Mouse (Mus musculus) limb, embryonic 11.5 days (tissue): ENCODE measurements at regions not wholly inside any gene's neighbourhood (a gene's known extent, or its start where the extent isn't known, plus 50 kb on each side); places are given as distances from the start of the nearest gene placed in this dataset.
A peak's percentile ranks its signal among the peaks of the same experiment; 100 is the strongest.

Source experiments
- ATAC-seq: fragments of 200-750 bp; cut with Nextera tagmentation; 2 replicates; pipeline ENCODE4 v1.8.0; 2017; ENCODE audit warnings: low read depth; ENCODE audit not compliant: insufficient number of reproducible peaks, low FRiP score, low TSS enrichment
- DNase-seq: peaks from one replicate; pipeline ENCODE4 v3.0.0-alpha.2; 2015; ENCODE audit warnings: low spot score
- H3K27ac ChIP-seq: fragments of 300-500 bp; sonication (generic); replicated peaks from 2 replicates; pipeline ENCODE4 v1.5.1; 2014; ENCODE audit warnings: low read depth, mild to moderate bottlenecking, low read length
- H3K27me3 ChIP-seq: fragments of 300-500 bp; sonication (generic); 2 replicates; pipeline ENCODE4 v1.6.1; 2014; ENCODE audit warnings: mild to moderate bottlenecking, low read length, mixed read lengths; ENCODE audit not compliant: control insufficient read depth, insufficient read depth
- H3K36me3 ChIP-seq: fragments of 300-500 bp; sonication (generic); 2 replicates; pipeline ENCODE4 v1.6.1; 2014; ENCODE audit warnings: mild to moderate bottlenecking, low read length, moderate library complexity, mixed read lengths; ENCODE audit not compliant: control insufficient read depth, insufficient read depth
- H3K4me1 ChIP-seq: fragments of 300-500 bp; sonication (generic); 2 replicates; pipeline ENCODE4 v1.6.1; 2014; ENCODE audit warnings: low read length, mixed read lengths; ENCODE audit not compliant: control insufficient read depth, insufficient read depth
- H3K4me2 ChIP-seq: fragments of 300-500 bp; sonication (generic); 2 replicates; pipeline ENCODE4 v1.6.1; 2014; ENCODE audit warnings: low read depth, mild to moderate bottlenecking, moderate library complexity; ENCODE audit not compliant: severe bottlenecking
- H3K4me3 ChIP-seq: fragments of 300-500 bp; sonication (generic); 2 replicates; pipeline ENCODE4 v1.5.1; 2014; ENCODE audit warnings: low read depth, low read length
- H3K9ac ChIP-seq: fragments of 300-500 bp; sonication (generic); 2 replicates; pipeline ENCODE4 v1.6.1; 2014; ENCODE audit warnings: mild to moderate bottlenecking, low read length
- H3K9me3 ChIP-seq: fragments of 300-500 bp; sonication (generic); 2 replicates; pipeline ENCODE4 v1.6.1; 2016; ENCODE audit warnings: low read length; ENCODE audit not compliant: control insufficient read depth
- WGBS: fragments of 180-500 bp; shearing (Covaris S2); extraction: QIAGEN DNeasy Blood & Tissue Kit; methylation state at CpG from one replicate; pipeline ENCODE4 v1.1.7; 2014; 5-methylcytosine and 5-hydroxymethylcytosine counted together

DNA sequence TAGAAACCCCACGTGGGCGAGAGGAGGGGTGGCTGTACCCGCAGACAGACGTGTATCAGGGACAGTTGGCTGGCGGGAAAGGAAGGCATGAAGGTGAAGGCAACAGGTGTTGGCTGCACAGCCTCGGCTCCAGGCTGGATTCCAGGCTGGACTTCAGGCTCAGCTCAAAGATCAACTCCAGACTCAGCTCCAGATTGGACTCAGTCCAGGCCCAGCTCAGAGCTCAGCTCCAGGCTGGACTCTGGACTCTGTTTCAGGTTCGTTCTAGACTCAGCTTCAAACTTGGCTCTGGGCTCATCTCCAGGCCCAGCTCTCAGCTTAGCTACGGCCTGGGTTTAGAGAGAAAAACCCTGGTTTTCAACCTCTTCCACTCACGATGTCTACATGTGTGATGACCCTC, 171.2 kb downstream of the Kif26a start:
- H3K9me3 ChIP-seq: no peaks in the 10 kb centered on the region
- H3K9ac ChIP-seq: no peak overlapping the region
- WGBS: 93% methylated on average over 9 of the region's 9 CpGs
- no peaks in the 10 kb centered on the region for H3K4me1 ChIP-seq
- H3K27ac ChIP-seq: no peak overlapping the region
- no peak for ATAC-seq
- no peaks in the 10 kb centered on the region for H3K27me3 ChIP-seq
- DNase-seq: no peak
- no peak overlapping the region for H3K4me3 ChIP-seq
- no peaks in the 10 kb centered on the region for H3K36me3 ChIP-seq
- no peak overlapping the region for H3K4me2 ChIP-seq

GRCm38 (mm10) chr12:112318461-112318860, 170.8 kb upstream of the A530016L24Rik start:
- H3K27ac ChIP-seq: no peak overlapping the region
- no peak overlapping the region for H3K4me2 ChIP-seq
- ATAC-seq: no peak
- no peaks in the 10 kb centered on the region for H3K4me1 ChIP-seq
- H3K36me3 ChIP-seq: no peaks in the 10 kb centered on the region
- H3K9me3 ChIP-seq: no peaks in the 10 kb centered on the region
- no peak for DNase-seq
- no peaks in the 10 kb centered on the region for H3K27me3 ChIP-seq
- no peak overlapping the region for H3K4me3 ChIP-seq
- H3K9ac ChIP-seq: no peak overlapping the region
- 69% methylated on average over 5 of the region's 5 CpGs for WGBS

DNA sequence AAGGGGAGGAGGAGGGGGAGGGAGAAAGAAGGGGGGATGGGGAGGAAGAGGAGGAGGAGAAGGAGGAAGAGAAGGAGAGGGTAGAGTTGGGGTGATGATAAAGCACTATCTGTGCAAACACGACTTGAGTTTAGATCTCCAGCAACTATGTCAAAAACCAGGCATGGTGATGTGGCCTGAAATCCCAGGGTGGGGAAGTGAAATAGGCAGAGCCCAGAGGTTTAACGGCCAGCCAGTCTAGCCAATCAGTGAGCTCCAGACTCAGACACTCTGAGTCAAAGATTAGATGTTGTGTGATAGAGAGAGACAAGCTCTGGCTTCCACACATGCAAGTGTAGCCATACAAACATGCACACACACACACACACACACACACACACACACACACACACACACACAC, 167.1 kb upstream of the A530016L24Rik start:
- DNase-seq: no peak
- ATAC-seq: no peak
- Histone ChIP-seq H3K4me1 (no peaks in the 10 kb centered on the region), H3K9me3 (no peaks in the 10 kb centered on the region), H3K36me3 (no peaks in the 10 kb centered on the region), H3K27ac (no peak overlapping the region), H3K27me3 (no peaks in the 10 kb centered on the region), H3K4me2 (no peak overlapping the region), H3K4me3 (no peak overlapping the region), H3K9ac (no peak overlapping the region)
- 80% methylated on average over 2 of the region's 2 CpGs for WGBS

- Histone ChIP-seq H3K4me3 (no peak overlapping the region), H3K27ac (no peak overlapping the region), H3K36me3 (no peaks in the 10 kb centered on the region), H3K4me1 (peaks cover 34% of the 10 kb centered on the region), H3K4me2 (no peak overlapping the region), H3K9me3 (no peaks in the 10 kb centered on the region), H3K27me3 (no peaks in the 10 kb centered on the region), H3K9ac (no peak overlapping the region)
- WGBS: 76% methylated on average over 8 of the region's 8 CpGs
- no peak for ATAC-seq
- no peak for DNase-seq
These were observed 161.8 kb upstream of the A530016L24Rik start for GRCm38 (mm10) chr12:112327411-112327810.

DNA sequence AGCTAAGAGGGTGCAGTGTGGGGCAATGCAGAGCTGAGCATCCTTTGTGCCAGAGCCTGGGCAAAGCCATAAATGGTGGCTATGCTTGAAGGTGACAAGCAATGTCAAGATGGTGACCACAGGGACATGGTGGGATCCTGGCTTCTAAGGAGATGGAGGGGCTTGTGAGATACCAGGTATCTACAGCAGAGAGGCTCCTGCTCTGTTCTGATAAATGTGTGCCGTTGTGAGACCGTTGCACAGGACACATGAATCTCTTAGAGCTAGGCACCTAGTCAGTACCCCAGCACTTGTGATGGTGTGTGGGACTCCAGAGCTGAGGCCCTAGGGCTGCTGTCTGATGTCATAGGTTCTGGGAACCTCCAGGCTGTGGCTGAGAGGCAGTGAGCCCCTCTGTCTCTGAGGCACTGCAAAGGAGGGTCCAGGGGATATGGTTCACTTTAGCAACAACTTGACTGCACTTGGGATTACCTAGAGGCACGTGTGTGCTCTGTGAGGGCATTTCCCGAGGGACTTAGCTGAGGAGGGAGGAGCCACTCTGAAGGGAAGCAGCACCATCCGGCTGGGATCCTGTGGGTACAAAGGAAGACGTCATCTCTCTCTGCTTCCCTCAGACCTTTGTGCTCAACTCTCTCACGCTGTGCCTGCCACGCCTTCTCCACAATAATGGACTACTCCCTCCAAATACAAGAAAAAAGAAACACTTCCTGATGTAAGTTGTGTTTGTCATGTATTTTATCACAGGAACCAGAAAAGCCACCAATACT, 160.3 kb upstream of the A530016L24Rik start:
- no peak for ATAC-seq
- no peak overlapping the region for H3K4me3 ChIP-seq
- H3K36me3 ChIP-seq: no peaks in the 10 kb centered on the region
- no peak overlapping the region for H3K27ac ChIP-seq
- H3K4me2 ChIP-seq: no peak overlapping the region
- H3K4me1 ChIP-seq: peaks cover 48% of the 10 kb centered on the region
- no peak overlapping the region for H3K9ac ChIP-seq
- no peak for DNase-seq
- H3K27me3 ChIP-seq: no peaks in the 10 kb centered on the region
- no peaks in the 10 kb centered on the region for H3K9me3 ChIP-seq
- WGBS: 50% methylated on average over 8 of the region's 8 CpGs

- Histone ChIP-seq H3K36me3 (no peaks in the 10 kb centered on the region), H3K27me3 (no peaks in the 10 kb centered on the region), H3K4me1 (peaks cover 56% of the 10 kb centered on the region), H3K9me3 (no peaks in the 10 kb centered on the region), H3K4me3 (no peak overlapping the region), H3K4me2 (no peak overlapping the region), H3K9ac (no peak overlapping the region), H3K27ac (no peak overlapping the region)
- 43% methylated on average over 18 of the region's 18 CpGs for WGBS
- DNase-seq (peak; percentile 61), ATAC-seq (no peak)
These were observed 159.4 kb upstream of the A530016L24Rik start for GRCm38 (mm10) chr12:112329701-112330301.

GRCm38 (mm10) chr12:112330557-112330956, 158.7 kb upstream of the A530016L24Rik start:
- 63% methylated on average over 5 of the region's 5 CpGs for WGBS

DNA sequence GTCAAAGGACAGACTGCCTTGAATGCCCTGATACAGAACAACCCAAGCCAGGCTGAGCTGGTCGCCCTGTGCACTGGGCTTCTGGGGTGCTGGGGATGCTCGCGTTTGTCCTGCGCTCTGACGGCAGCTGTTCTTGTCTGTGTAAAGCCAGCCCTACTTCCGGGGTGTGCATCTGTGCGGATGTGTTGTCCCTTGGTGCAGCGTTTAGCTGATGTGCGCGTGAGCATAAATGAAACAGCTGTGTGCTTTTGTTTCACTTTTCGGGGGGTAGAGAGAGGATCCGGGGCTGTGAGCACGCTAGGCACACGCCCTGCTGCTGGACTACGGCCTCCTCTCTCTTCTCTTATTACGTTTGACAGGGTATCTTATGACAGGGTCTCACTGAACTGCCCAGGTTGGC, 158.2 kb upstream of the A530016L24Rik start:
- Histone ChIP-seq H3K9ac (no peak overlapping the region), H3K4me3 (no peak overlapping the region), H3K27ac (no peak overlapping the region), H3K36me3 (no peaks in the 10 kb centered on the region), H3K27me3 (no peaks in the 10 kb centered on the region), H3K9me3 (no peaks in the 10 kb centered on the region), H3K4me1 (peaks cover 62% of the 10 kb centered on the region), H3K4me2 (no peak overlapping the region)
- ATAC-seq: no peak
- DNase-seq: no peak
- 85% methylated on average over 16 of the region's 16 CpGs for WGBS

More at GRCm38 (mm10) chr12:112330557-112330956, 158.7 kb upstream of the A530016L24Rik start:
- peaks cover 60% of the 10 kb centered on the region for H3K4me1 ChIP-seq
- DNase-seq (no peak), ATAC-seq (no peak)
- H3K36me3 ChIP-seq: no peaks in the 10 kb centered on the region
- no peaks in the 10 kb centered on the region for H3K27me3 ChIP-seq
- H3K27ac ChIP-seq: no peak overlapping the region
- H3K9ac ChIP-seq: no peak overlapping the region
- no peak overlapping the region for H3K4me2 ChIP-seq
- no peaks in the 10 kb centered on the region for H3K9me3 ChIP-seq
- H3K4me3 ChIP-seq: no peak overlapping the region
